Mouse (Mus musculus): ENCODE data around the gene 1700067P10Rik. TPM values are rescaled to one million over a fixed set of nuclear protein-coding genes. Genes with fewer than 3 reads are reported as not detected.

The 1700067P10Rik gene
- polyA plus RNA-seq, 1 experiment: not detected

DNA sequence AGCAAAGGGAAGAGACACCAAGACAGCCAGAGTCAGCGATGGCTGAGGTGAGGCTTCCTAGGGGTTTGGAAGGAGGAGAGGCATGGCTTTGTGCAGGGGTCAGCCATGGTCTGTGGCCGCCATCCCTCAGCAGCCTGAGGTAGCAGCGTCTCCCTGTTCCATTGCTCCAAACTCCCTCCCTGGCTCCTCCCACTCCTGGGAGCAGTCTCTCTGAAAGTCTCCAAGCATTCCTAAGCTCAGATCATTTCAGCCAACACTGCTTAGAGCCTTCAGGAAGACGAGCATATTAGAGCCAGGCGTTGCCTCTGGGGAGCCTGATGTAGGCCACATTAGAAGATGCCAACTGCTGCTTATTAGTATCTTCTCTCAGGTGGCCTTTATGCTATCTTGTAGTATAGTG is 21.4 kb upstream of the 1700067P10Rik start:
- WGBS: 84% methylated on average over 5 of the region's 5 CpGs
- Histone ChIP-seq H3K36me3 (ENCODE audit: control insufficient read depth, insufficient read depth, low read length) (no peaks in the 10 kb centered on the region), H3K4me3 (ENCODE audit: extremely low read depth, insufficient read depth, insufficient read length) (no peak overlapping the region), H3K27me3 (ENCODE audit: control insufficient read depth, insufficient read depth, low read length) (no peaks in the 10 kb centered on the region; the same call in 1 of the 2 replicates), H3K27ac (ENCODE audit: insufficient read depth, low read length) (no peak overlapping the region), H3K4me1 (ENCODE audit: control insufficient read depth, insufficient read depth, insufficient read length) (no peaks in the 10 kb centered on the region)
- TF ChIP-seq CTCF (IDR thresholded peaks at IDR 0.05; ENCODE audit: extremely low read depth, insufficient read depth, insufficient read length, insufficient replicate concordance) (no peak), POLR2A (IDR thresholded peaks at IDR 0.05; ENCODE audit: low read depth, low read length) (no peak)
- DNase-seq (ENCODE audit: low read depth in 1 of 2, low spot score in 2 of 2): no peak

DNA sequence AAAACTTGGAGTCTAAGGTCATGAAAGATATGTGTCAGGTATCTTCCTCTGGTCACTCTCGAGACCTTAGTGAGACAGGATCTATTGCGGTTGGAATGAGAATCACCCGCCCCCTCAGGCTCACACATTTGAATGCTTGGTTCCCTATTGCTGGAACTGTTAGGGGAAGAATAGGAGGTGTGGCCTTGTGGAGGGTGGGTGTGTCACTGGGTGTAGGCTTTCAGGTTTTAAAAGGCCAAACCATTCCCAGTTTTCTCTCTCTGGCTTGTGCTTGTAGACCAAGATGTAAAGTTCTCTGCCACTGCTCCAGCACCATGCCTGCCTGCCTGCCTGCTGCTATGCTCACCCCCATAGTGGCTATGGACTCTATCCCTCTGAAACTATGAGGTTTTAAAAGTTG is 8.5 kb upstream of the 1700067P10Rik start:
- H3K27me3 ChIP-seq (ENCODE audit: control insufficient read depth, insufficient read depth, low read length): no peaks in the 10 kb centered on the region
- H3K27ac ChIP-seq (ENCODE audit: insufficient read depth, low read length): no peak overlapping the region
- H3K4me1 ChIP-seq (ENCODE audit: control insufficient read depth, insufficient read depth, insufficient read length): no peaks in the 10 kb centered on the region
- DNase-seq (ENCODE audit: low read depth in 1 of 2, low spot score in 2 of 2): no peak
- H3K4me3 ChIP-seq (ENCODE audit: extremely low read depth, insufficient read depth, insufficient read length): no peak overlapping the region
- TF ChIP-seq CTCF (IDR thresholded peaks at IDR 0.05; ENCODE audit: extremely low read depth, insufficient read depth, insufficient read length, insufficient replicate concordance) (no peak), POLR2A (IDR thresholded peaks at IDR 0.05; ENCODE audit: low read depth, low read length) (no peak)
- H3K36me3 ChIP-seq (ENCODE audit: control insufficient read depth, insufficient read depth, low read length): no peaks in the 10 kb centered on the region
- 49% methylated on average over 3 of the region's 3 CpGs for WGBS

DNA sequence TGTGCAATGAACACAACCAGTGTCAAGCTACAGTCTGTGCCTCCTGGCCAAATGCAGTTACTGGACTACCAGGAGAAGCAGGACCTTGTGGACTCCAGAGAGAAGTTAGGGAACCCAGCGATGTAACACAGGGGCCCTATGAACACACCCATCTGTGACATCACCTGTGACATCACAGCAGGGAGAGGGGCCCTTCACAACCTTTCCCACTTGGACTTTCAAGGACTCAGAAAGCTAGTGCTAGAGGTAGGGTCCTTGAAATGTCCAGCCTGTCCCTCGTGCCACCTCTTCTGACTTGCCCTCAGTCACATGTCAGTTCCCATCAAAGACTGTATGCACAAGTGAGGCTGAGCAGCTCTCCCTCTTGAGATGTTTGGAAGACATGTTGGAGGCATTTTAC is 327 bp downstream of the 1700067P10Rik start:
- no peak for DNase-seq (ENCODE audit: low read depth in 1 of 2, low spot score in 2 of 2)
- TF ChIP-seq POLR2A (IDR thresholded peaks at IDR 0.05; ENCODE audit: low read depth, low read length) (no peak), CTCF (IDR thresholded peaks at IDR 0.05; ENCODE audit: extremely low read depth, insufficient read depth, insufficient read length, insufficient replicate concordance) (no peak)
- WGBS: 76% methylated on average over 2 of the region's 2 CpGs
- Histone ChIP-seq H3K27ac (ENCODE audit: insufficient read depth, low read length) (no peak overlapping the region), H3K36me3 (ENCODE audit: control insufficient read depth, insufficient read depth, low read length) (no peaks in the 10 kb centered on the region), H3K27me3 (ENCODE audit: control insufficient read depth, insufficient read depth, low read length) (peaks cover 1% of the 10 kb centered on the region; the same call in 1 of the 2 replicates), H3K4me1 (ENCODE audit: control insufficient read depth, insufficient read depth, insufficient read length) (no peaks in the 10 kb centered on the region), H3K4me3 (ENCODE audit: extremely low read depth, insufficient read depth, insufficient read length) (no peak overlapping the region)

DNA sequence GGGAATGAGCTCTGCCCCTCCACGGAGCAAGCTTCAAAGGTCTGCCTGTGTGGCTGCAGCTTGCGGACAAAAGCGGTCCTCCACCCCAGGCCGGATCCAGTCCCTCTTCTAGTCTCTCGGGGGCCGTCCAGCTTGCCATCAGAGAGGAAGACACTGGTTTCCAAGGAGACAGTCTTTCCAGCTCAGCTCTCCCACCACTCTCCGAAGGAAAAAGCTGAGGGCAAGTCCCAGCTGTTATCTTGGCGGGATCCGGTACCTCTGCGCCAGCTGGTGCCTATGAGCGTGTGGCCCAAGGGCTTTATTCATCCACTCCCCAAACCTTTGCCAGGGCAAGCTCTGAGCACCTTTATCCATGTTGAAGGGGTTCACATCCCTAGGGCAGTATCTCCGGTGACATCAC is 1.2 kb downstream of the 1700067P10Rik start:
- Histone ChIP-seq H3K36me3 (ENCODE audit: control insufficient read depth, insufficient read depth, low read length) (no peaks in the 10 kb centered on the region), H3K27me3 (ENCODE audit: control insufficient read depth, insufficient read depth, low read length) (peaks cover 6% of the 10 kb centered on the region), H3K4me3 (ENCODE audit: extremely low read depth, insufficient read depth, insufficient read length) (no peak overlapping the region), H3K27ac (ENCODE audit: insufficient read depth, low read length) (no peak overlapping the region), H3K4me1 (ENCODE audit: control insufficient read depth, insufficient read depth, insufficient read length) (no peaks in the 10 kb centered on the region)
- TF ChIP-seq POLR2A (IDR thresholded peaks at IDR 0.05; ENCODE audit: low read depth, low read length) (no peak), CTCF (IDR thresholded peaks at IDR 0.05; ENCODE audit: extremely low read depth, insufficient read depth, insufficient read length, insufficient replicate concordance) (no peak)
- WGBS: 91% methylated on average over 12 of the region's 12 CpGs
- no peak for DNase-seq (ENCODE audit: low read depth in 1 of 2, low spot score in 2 of 2)

DNA sequence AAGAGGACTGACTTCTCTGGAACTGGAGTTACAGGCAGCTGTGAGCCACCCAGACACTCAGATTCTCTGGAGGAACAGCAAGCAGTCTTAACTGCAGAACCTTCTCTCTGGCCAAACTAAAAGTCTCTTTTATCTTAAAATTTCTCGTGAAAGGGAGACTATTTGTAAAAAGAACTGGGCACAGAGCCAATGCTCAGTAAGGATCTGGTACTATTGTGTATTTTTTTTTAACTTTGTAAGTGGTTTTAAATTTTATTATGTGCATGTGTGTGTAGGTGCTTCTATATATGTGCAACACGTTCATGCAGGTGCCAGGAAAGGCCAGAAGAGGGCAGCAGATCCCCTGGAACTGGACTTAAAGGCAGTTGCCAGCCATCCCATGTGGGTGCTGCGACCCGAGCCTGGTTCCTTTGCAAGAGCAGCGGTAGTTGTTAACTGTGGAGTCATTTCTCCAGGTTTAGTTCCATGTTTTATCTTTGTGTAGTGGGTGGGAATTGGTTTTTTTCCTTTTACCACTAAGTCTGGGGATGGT is 4.2 kb downstream of the 1700067P10Rik start:
- peaks cover 24% of the 10 kb centered on the region for H3K27me3 ChIP-seq (ENCODE audit: control insufficient read depth, insufficient read depth, low read length)
- no peak overlapping the region for H3K27ac ChIP-seq (ENCODE audit: insufficient read depth, low read length)
- TF ChIP-seq CTCF (IDR thresholded peaks at IDR 0.05; ENCODE audit: extremely low read depth, insufficient read depth, insufficient read length, insufficient replicate concordance) (no peak), POLR2A (IDR thresholded peaks at IDR 0.05; ENCODE audit: low read depth, low read length) (no peak)
- no peak for DNase-seq (ENCODE audit: low read depth in 1 of 2, low spot score in 2 of 2)
- peaks cover 15% of the 10 kb centered on the region; the same call in 1 of the 2 replicates for H3K4me1 ChIP-seq (ENCODE audit: control insufficient read depth, insufficient read depth, insufficient read length)
- no peak overlapping the region for H3K4me3 ChIP-seq (ENCODE audit: extremely low read depth, insufficient read depth, insufficient read length)
- no peaks in the 10 kb centered on the region for H3K36me3 ChIP-seq (ENCODE audit: control insufficient read depth, insufficient read depth, low read length)
- WGBS: 71% methylated on average over 5 of the region's 5 CpGs

DNA sequence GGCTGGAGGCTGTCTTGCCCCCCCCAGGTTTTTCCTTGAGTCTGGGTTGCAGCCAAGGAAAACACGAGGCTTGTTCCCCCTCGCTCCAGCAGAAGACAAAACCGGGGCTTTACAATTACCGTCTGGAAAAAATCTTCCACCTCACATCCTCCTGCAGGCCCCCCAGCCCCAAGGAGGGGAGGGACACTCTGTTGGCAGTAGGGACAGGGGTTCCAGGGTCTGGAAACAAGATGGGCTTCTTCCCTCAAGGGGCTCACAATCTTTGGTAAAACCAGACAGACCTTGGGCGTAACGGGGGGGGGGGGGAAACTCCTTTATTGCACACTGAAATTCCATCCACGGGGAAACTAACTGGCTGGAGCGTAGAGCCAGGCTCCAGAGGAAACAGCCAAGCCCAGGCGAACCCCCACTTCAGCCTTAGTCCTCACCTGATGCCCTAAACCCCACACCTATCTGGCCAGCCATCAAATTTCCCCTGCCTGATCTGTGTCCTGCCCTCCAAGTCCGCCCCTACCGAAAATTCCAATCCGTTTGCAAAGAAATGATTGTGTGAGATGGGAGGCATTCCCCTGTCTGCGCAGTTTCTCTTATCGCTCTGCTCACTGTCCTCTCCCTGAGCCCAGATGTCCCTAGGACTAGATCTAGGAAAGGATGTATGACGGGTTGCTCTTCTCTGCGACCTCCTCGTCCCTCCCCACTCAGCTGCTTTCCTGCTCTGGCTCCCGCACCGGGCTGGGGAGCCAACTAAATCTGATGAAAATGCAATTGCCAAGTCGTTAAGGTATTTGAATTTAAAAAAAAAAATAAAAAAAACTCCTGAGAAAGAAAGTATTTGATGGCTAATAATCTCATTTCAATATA is 5.9 kb downstream of the 1700067P10Rik start:
- no peak for TF ChIP-seq POLR2A (IDR thresholded peaks at IDR 0.05; ENCODE audit: low read depth, low read length)
- no peak for TF ChIP-seq CTCF (IDR thresholded peaks at IDR 0.05; ENCODE audit: extremely low read depth, insufficient read depth, insufficient read length, insufficient replicate concordance)
- no peak for DNase-seq (ENCODE audit: low read depth in 1 of 2, low spot score in 2 of 2)
- Histone ChIP-seq H3K27ac (ENCODE audit: insufficient read depth, low read length) (no peak overlapping the region), H3K4me3 (ENCODE audit: extremely low read depth, insufficient read depth, insufficient read length) (no peak overlapping the region), H3K36me3 (ENCODE audit: control insufficient read depth, insufficient read depth, low read length) (no peaks in the 10 kb centered on the region), H3K27me3 (ENCODE audit: control insufficient read depth, insufficient read depth, low read length) (peaks cover 26% of the 10 kb centered on the region), H3K4me1 (ENCODE audit: control insufficient read depth, insufficient read depth, insufficient read length) (peaks cover 27% of the 10 kb centered on the region)
- 19% methylated on average over 20 of the region's 20 CpGs for WGBS

DNA sequence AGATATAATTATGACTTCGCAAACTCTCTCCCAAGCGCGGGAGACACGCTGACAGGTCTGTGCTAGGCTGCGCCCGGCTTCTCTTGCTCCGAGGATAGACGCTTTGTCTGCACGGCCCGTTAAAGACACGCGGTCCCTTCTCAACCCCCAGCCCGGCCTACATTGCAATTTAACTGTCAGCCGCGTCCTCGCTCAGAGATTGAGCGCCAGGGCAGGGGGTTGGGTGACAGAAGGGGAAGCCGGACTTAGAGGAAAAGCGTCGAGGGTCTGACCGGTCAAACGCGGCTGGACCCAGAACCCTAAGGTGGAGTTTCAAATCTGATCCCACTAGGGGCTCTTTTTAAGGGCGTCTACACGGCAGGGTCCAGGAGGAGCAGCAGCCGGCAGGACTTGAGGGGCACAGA is 6.6 kb downstream of the 1700067P10Rik start:
- Histone ChIP-seq H3K36me3 (ENCODE audit: control insufficient read depth, insufficient read depth, low read length) (no peaks in the 10 kb centered on the region), H3K27me3 (ENCODE audit: control insufficient read depth, insufficient read depth, low read length) (peaks cover 26% of the 10 kb centered on the region), H3K4me1 (ENCODE audit: control insufficient read depth, insufficient read depth, insufficient read length) (peaks cover 27% of the 10 kb centered on the region), H3K4me3 (ENCODE audit: extremely low read depth, insufficient read depth, insufficient read length) (no peak overlapping the region), H3K27ac (ENCODE audit: insufficient read depth, low read length) (no peak overlapping the region)
- no peak for DNase-seq (ENCODE audit: low read depth in 1 of 2, low spot score in 2 of 2)
- WGBS: 3% methylated on average over 26 of the region's 26 CpGs
- TF ChIP-seq CTCF (IDR thresholded peaks at IDR 0.05; ENCODE audit: extremely low read depth, insufficient read depth, insufficient read length, insufficient replicate concordance) (no peak), POLR2A (IDR thresholded peaks at IDR 0.05; ENCODE audit: low read depth, low read length) (no peak)

All from spleen, adult 2 months (tissue).